Mouse (Mus musculus): Measurements from ENCODE around the gene Cela2a. TPM values are rescaled to one million over a fixed set of nuclear protein-coding genes. Genes with fewer than 3 reads are reported as not detected.
A peak's percentile ranks its signal among the peaks of the same experiment; 100 is the strongest.

The Cela2a gene
- polyA plus RNA-seq, 1 experiment from 2014 or later = 22.4 TPM

DNA sequence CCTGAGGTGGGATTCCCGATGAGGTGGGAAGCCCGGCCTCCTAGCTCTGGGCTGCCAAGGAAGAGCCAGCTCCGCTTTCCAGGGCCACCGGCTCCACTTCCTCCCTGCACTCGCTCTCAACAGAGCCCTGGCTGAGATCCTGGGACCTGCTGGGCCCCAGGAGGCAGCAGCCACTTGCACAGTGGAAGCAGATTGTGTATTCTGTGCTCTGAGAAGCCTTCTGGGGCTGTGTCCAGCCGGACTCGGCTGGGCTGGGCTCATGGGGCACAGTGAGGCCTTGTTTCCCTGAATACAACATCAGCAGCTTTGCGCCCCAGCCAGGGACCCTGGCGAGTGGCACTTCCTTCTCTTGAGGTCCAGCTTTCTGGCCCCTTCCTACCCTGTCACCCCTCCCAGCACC lies 45.9 kb upstream of the Cela2a start:
- TF ChIP-seq EP300 (optimal IDR thresholded peaks at IDR 0.05) (no peak), CTCF (IDR thresholded peaks at IDR 0.05; ENCODE audit: low read depth) (no peak)
- Histone ChIP-seq H3K9me3 (ENCODE audit: control insufficient read depth, low read length) (no peaks in the 10 kb centered on the region), H3K27ac (replicated peaks) (peak overlapping the region; percentile 88), H3K4me3 (ENCODE audit: low read depth, low read length) (peak overlapping the region; percentile 88), H3K4me1 (replicated peaks; ENCODE audit: control insufficient read depth, insufficient read depth) (peaks cover 16% of the 10 kb centered on the region), H3K9ac (ENCODE audit: low read length) (peak overlapping the region; percentile 61), H3K27me3 (ENCODE audit: control insufficient read depth, insufficient read depth, low read length) (no peaks in the 10 kb centered on the region), H3K4me2 (replicated peaks; ENCODE audit: low read depth) (peak overlapping the region; percentile 95), H3K36me3 (ENCODE audit: control insufficient read depth, insufficient read depth, low read length) (no peaks in the 10 kb centered on the region)
- DNase-seq (ENCODE audit: low spot score) (peak; percentile 63), ATAC-seq (ENCODE audit: low FRiP score, low TSS enrichment) (no peak)
- 39% methylated on average over 9 of the region's 9 CpGs for WGBS

DNA sequence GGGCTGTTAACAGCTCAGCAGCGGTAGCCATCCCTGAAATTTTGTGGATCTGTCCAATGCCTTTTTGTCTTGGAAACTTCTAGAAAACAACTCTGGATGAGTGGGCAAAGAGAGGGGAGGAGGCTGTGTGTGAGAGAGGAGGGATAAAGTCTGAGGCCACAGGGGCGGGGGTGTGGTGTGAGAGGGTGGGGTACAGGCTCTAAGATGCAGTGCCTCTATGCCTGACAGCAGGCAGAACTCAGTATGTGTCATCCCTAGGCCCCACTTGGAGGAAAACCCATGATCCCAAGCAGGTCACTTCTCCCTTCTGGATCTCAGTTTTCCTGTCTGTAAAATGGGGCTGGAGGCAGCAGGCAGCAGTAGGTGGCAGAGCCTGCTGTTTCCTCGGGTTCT lies 45.4 kb upstream of the Cela2a start:
- H3K9ac ChIP-seq (ENCODE audit: low read length) = no peak overlapping the region
- no peaks in the 10 kb centered on the region for H3K9me3 ChIP-seq (ENCODE audit: control insufficient read depth, low read length)
- ATAC-seq (ENCODE audit: low FRiP score, low TSS enrichment) (no peak), DNase-seq (ENCODE audit: low spot score) (no peak)
- no peak for TF ChIP-seq CTCF (IDR thresholded peaks at IDR 0.05; ENCODE audit: low read depth)
- no peak for TF ChIP-seq EP300 (optimal IDR thresholded peaks at IDR 0.05)
- H3K4me1 ChIP-seq (replicated peaks; ENCODE audit: control insufficient read depth, insufficient read depth) = peaks cover 19% of the 10 kb centered on the region
- whole genome bisulfite sequencing = 74% methylated on average over 3 of the region's 3 CpGs
- H3K4me2 ChIP-seq (replicated peaks; ENCODE audit: low read depth) = peak overlapping the region; percentile 95; the same call in 1 of the 2 replicates
- H3K4me3 ChIP-seq (ENCODE audit: low read depth, low read length) = no peak overlapping the region; the same call in 1 of the 2 replicates
- peak overlapping the region; percentile 88 for H3K27ac ChIP-seq (replicated peaks)
- no peaks in the 10 kb centered on the region for H3K36me3 ChIP-seq (ENCODE audit: control insufficient read depth, insufficient read depth, low read length)
- no peaks in the 10 kb centered on the region for H3K27me3 ChIP-seq (ENCODE audit: control insufficient read depth, insufficient read depth, low read length)

DNA sequence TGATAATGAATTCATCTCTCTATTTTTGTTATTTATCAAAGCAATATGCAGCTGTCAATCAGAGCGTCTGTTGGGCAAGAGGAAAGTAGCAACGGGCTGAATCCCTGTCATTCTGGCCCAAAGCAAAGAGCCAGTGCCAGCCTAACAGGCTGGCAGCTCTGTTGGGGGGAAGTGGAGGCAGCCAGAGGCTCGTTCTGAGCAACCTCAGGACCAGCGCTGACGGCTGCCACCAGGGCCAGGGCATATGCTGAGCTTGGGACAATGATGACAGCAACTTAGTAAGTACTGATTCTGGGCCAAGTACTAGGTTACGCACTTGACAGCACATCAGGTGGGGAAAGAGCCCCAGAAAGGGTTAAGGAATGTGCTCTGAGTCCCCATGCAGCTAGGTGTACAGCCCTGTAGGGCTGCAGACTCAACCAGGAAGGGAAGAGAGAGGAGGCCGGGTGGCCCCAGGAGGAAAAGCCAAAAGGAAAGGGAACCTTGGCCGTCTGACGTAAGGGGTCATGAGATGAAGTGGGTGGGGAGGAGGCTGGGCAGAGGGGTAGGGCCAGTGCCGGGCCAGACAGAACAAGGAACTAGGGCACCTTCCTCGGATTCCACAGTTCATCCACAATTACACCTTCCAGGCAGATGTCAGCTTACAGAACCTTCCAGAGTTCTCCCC lies 44.8 kb upstream of the Cela2a start:
- TF ChIP-seq CTCF (IDR thresholded peaks at IDR 0.05; ENCODE audit: low read depth) (no peak), EP300 (optimal IDR thresholded peaks at IDR 0.05) (no peak)
- ATAC-seq (ENCODE audit: low FRiP score, low TSS enrichment) (peak; percentile 46), DNase-seq (ENCODE audit: low spot score) (peak; percentile 81)
- 0 out of 2 replicates have a peak overlapping the region, but pooled peaks have one; percentile 31 for H3K9ac ChIP-seq (ENCODE audit: low read length)
- H3K4me1 ChIP-seq (replicated peaks; ENCODE audit: control insufficient read depth, insufficient read depth) = peaks cover 19% of the 10 kb centered on the region
- H3K9me3 ChIP-seq (ENCODE audit: control insufficient read depth, low read length) = no peaks in the 10 kb centered on the region
- no peaks in the 10 kb centered on the region for H3K36me3 ChIP-seq (ENCODE audit: control insufficient read depth, insufficient read depth, low read length)
- H3K27me3 ChIP-seq (ENCODE audit: control insufficient read depth, insufficient read depth, low read length) = no peaks in the 10 kb centered on the region
- H3K4me2 ChIP-seq (replicated peaks; ENCODE audit: low read depth) = peak overlapping the region; percentile 95; the same call in 1 of the 2 replicates
- WGBS = 64% methylated on average over 11 of the region's 11 CpGs
- peak overlapping the region; percentile 88 for H3K27ac ChIP-seq (replicated peaks)
- no peak overlapping the region for H3K4me3 ChIP-seq (ENCODE audit: low read depth, low read length)

DNA sequence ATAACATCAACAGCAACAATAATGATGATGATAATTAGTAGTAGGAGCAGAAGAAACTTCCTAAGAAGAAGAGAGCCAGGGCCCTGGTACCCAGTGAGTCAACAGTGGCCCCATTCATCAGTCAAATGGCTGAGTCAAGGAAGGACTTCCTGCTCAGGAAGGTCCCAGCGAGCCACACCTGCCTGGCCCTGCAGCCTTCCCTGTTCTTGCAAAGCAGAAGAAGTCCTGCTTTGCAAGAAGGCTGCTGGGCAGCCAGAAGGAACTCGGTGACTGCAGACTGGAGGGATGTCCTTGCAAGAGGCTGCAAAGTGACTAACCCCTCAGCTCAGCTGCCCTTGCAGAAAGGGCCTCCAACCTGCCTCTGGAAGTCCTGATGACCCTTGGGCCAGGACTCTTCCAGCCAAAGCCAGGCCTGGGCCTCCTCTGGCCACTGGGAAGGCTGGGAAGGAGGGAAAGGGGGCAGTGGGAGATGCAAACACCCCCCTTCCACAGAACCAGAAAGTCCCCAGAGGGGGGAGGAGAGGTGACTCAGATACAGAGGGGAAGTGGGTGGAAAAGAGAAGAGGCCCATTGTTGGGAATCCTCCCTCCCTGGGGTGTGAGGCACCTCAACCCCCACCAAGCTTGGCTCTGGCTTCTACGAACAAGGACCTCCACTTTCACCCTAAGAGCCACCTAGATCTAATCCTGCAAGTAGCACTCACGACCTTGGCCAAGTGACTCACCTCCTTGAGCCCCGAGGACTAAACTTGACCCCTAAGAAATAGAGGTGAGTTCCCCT lies 43.7 kb upstream of the Cela2a start:
- WGBS = 51% methylated on average over 5 of the region's 5 CpGs
- peaks cover 14% of the 10 kb centered on the region for H3K4me1 ChIP-seq (replicated peaks; ENCODE audit: control insufficient read depth, insufficient read depth)
- H3K4me3 ChIP-seq (ENCODE audit: low read depth, low read length) = no peak overlapping the region
- no peaks in the 10 kb centered on the region for H3K36me3 ChIP-seq (ENCODE audit: control insufficient read depth, insufficient read depth, low read length)
- no peaks in the 10 kb centered on the region for H3K27me3 ChIP-seq (ENCODE audit: control insufficient read depth, insufficient read depth, low read length)
- ATAC-seq (ENCODE audit: low FRiP score, low TSS enrichment) (peak; percentile 25; the same call in 1 of the 2 replicates), DNase-seq (ENCODE audit: low spot score) (peak; percentile 67)
- TF ChIP-seq CTCF (IDR thresholded peaks at IDR 0.05; ENCODE audit: low read depth) (no peak), EP300 (optimal IDR thresholded peaks at IDR 0.05) (no peak)
- H3K4me2 ChIP-seq (replicated peaks; ENCODE audit: low read depth) = no peak overlapping the region
- peak overlapping the region; percentile 31; the same call in 1 of the 2 replicates for H3K9ac ChIP-seq (ENCODE audit: low read length)
- H3K27ac ChIP-seq (replicated peaks) = peak overlapping the region; percentile 74
- H3K9me3 ChIP-seq (ENCODE audit: control insufficient read depth, low read length) = no peaks in the 10 kb centered on the region

DNA sequence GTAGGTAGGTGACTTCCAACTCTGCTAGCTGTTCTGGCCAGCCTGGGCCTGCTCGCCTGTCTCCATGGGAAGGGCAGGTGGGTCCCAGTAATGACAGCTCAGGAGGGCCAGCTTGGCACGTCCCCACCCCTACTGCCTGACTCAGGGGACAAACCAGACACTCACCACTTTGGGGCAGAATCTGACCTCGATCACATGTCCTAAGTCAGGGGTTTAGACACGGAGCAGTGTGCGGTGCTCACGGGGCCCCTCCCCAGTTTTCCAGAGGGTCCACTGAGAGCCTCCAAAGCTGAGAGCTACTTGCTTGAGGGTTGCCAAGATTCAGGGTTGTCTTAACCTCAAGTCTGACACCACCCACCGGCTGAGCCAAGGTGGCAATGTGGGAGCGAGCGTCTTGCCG lies 42.1 kb upstream of the Cela2a start:
- DNase-seq (ENCODE audit: low spot score) (no peak), ATAC-seq (ENCODE audit: low FRiP score, low TSS enrichment) (no peak)
- Histone ChIP-seq H3K4me1 (replicated peaks; ENCODE audit: control insufficient read depth, insufficient read depth) (peaks cover 14% of the 10 kb centered on the region), H3K9ac (ENCODE audit: low read length) (no peak overlapping the region; the same call in 1 of the 2 replicates), H3K27ac (replicated peaks) (no peak overlapping the region), H3K4me2 (replicated peaks; ENCODE audit: low read depth) (no peak overlapping the region), H3K4me3 (ENCODE audit: low read depth, low read length) (no peak overlapping the region), H3K9me3 (ENCODE audit: control insufficient read depth, low read length) (no peaks in the 10 kb centered on the region), H3K36me3 (ENCODE audit: control insufficient read depth, insufficient read depth, low read length) (no peaks in the 10 kb centered on the region), H3K27me3 (ENCODE audit: control insufficient read depth, insufficient read depth, low read length) (no peaks in the 10 kb centered on the region)
- TF ChIP-seq CTCF (IDR thresholded peaks at IDR 0.05; ENCODE audit: low read depth) = no peak
- no peak for TF ChIP-seq EP300 (optimal IDR thresholded peaks at IDR 0.05)
- WGBS = 77% methylated on average over 10 of the region's 10 CpGs

All from stomach, postnatal 0 days (tissue).